Mouse (Mus musculus): ENCODE measurements around the gene Schip1. TPM values are rescaled to one million over a fixed set of nuclear protein-coding genes. Genes with fewer than 3 reads are reported as not detected.

The Schip1 gene
- polyA plus RNA-seq, 1 experiment: 47.3 TPM

- no peak for DNase-seq (ENCODE audit: low spot score)
Measured at GRCm38 (mm10) chr3:68545898-68546297, 481.3 kb downstream of the Schip1 start.

- DNase-seq (ENCODE audit: low spot score): no peak
Measured at GRCm38 (mm10) chr3:68555087-68555662, 490.6 kb downstream of the Schip1 start.

GRCm38 (mm10) chr3:68556891-68557290 lies 492.3 kb downstream of the Schip1 start:
- DNase-seq (ENCODE audit: low spot score): no peak

- no peak for DNase-seq (ENCODE audit: low spot score)
Measured at GRCm38 (mm10) chr3:68558744-68559143, 494.1 kb downstream of the Schip1 start.

GRCm38 (mm10) chr3:68560057-68560456 lies 495.5 kb downstream of the Schip1 start:
- no peak for DNase-seq (ENCODE audit: low spot score)

- no peak for DNase-seq (ENCODE audit: low spot score)
Measured at GRCm38 (mm10) chr3:68562838-68563237, 498.2 kb downstream of the Schip1 start.

GRCm38 (mm10) chr3:68563922-68564321 lies 499.3 kb downstream of the Schip1 start:
- DNase-seq (ENCODE audit: low spot score): no peak

- no peak for DNase-seq (ENCODE audit: low spot score)
Measured at GRCm38 (mm10) chr3:68564978-68565674, 500.5 kb downstream of the Schip1 start.

GRCm38 (mm10) chr3:68565675-68566055 lies 501.1 kb downstream of the Schip1 start:
- DNase-seq (ENCODE audit: low spot score): no peak

- no peak for DNase-seq (ENCODE audit: low spot score)
Measured at GRCm38 (mm10) chr3:68567581-68567980, 503.0 kb downstream of the Schip1 start.

GRCm38 (mm10) chr3:68568149-68568548 lies 503.5 kb downstream of the Schip1 start:
- DNase-seq (ENCODE audit: low spot score): no peak

GRCm38 (mm10) chr3:68568716-68569115 lies 504.1 kb downstream of the Schip1 start:
- DNase-seq (ENCODE audit: low spot score): no peak

- DNase-seq (ENCODE audit: low spot score): no peak
Measured at GRCm38 (mm10) chr3:68570319-68570718, 505.7 kb downstream of the Schip1 start.

GRCm38 (mm10) chr3:68572249-68573225 lies 507.9 kb downstream of the Schip1 start:
- DNase-seq (ENCODE audit: low spot score): no peak

- no peak for DNase-seq (ENCODE audit: low spot score)
Measured at GRCm38 (mm10) chr3:68573226-68573624, 508.6 kb downstream of the Schip1 start.

- DNase-seq (ENCODE audit: low spot score): no peak
Measured at GRCm38 (mm10) chr3:68574097-68574496, 509.5 kb downstream of the Schip1 start.

- no peak for DNase-seq (ENCODE audit: low spot score)
Measured at GRCm38 (mm10) chr3:68574565-68574964, 510.0 kb downstream of the Schip1 start.

- no peak for DNase-seq (ENCODE audit: low spot score)
Measured at GRCm38 (mm10) chr3:68575636-68576340, 511.2 kb downstream of the Schip1 start.

- no peak for DNase-seq (ENCODE audit: low spot score)
Measured at GRCm38 (mm10) chr3:68576431-68576830, 511.8 kb downstream of the Schip1 start.

GRCm38 (mm10) chr3:68576948-68577347 lies 512.3 kb downstream of the Schip1 start:
- no peak for DNase-seq (ENCODE audit: low spot score)

GRCm38 (mm10) chr3:68581591-68581990 lies 517.0 kb downstream of the Schip1 start:
- no peak for DNase-seq (ENCODE audit: low spot score)

Data from urinary bladder, adult 2 months (tissue).